In genomic region chr1:178640719-178641455, GRCm38 (mm10) we compare ENCODE assay signal across 9 mouse cellular contexts.
DNase-seq lines count a peak whose midpoint lies in the region; ATAC-seq lines count a peak whose summit lies in the region.
"Had no signal": no experiment of that assay in that cellular context is flagged by ENCODE, and none has a peak within 500 bp of the region (broad histone marks: within the 10 kb centered on the region; RNA-seq: fewer than 3 reads in every experiment).

No protein-coding gene starts in this region.

- peak overlapping the region; percentile 49; the same call in 1 of the 2 replicates for H3K27ac ChIP-seq in heart, embryonic 12.5 days (ENCODE audit: poor library complexity, severe bottlenecking)

- H3K4me3 ChIP-seq in heart, embryonic 12.5 days, result no peak overlapping the region
- H3K4me3 ChIP-seq: limb, embryonic 13.5 days had no signal

- ATAC-seq in heart, embryonic 12.5 days (ENCODE audit: insufficient number of reproducible peaks, low FRiP score), result no peak

- DNase-seq in heart, adult 8-10 months (ENCODE audit: low spot score), result no peak
- DNase-seq in cerebellum, adult 11-12 months, result peak; percentile 63
- DNase-seq in kidney, adult 11 months, result peak; percentile 7
- DNase-seq in left cerebral cortex, postnatal 14 days (ENCODE audit: low spot score in 2 of 2), result peak; percentile 47 to 62
- DNase-seq in telencephalon, adult 2 months (ENCODE audit: low read depth, low spot score), result peak; percentile 18
- DNase-seq in spleen, adult 18-20 months, result no peak
- no peak for DNase-seq in gastrocnemius, postnatal 36 days

- H3K9ac ChIP-seq in heart, embryonic 12.5 days, result no peak overlapping the region
- H3K9ac ChIP-seq: limb, embryonic 13.5 days had no signal

- H3K4me1 ChIP-seq in heart, embryonic 12.5 days (replicated peaks), result peaks cover 88% of the 10 kb centered on the region

- WGBS in heart, embryonic 12.5 days, result 37% methylated on average over 11 of the region's 11 CpGs

- no peaks in the 10 kb centered on the region for H3K36me3 ChIP-seq in heart, embryonic 12.5 days

- H3K9me3 ChIP-seq in heart, embryonic 12.5 days (replicated peaks), result no peaks in the 10 kb centered on the region
- H3K9me3 ChIP-seq: limb, embryonic 13.5 days had no signal

- H3K4me2 ChIP-seq in heart, embryonic 12.5 days, result no peak overlapping the region
- H3K4me2 ChIP-seq: limb, embryonic 13.5 days had no signal

- intact Hi-C loops in left cerebral cortex, postnatal 14 days (cut with DNase I), result no loop called here
- intact Hi-C loops in gastrocnemius, postnatal 36 days (cut with DNase I), result no loop called here

- no peaks in the 10 kb centered on the region for H3K27me3 ChIP-seq in heart, embryonic 12.5 days (replicated peaks)
- H3K27me3 ChIP-seq: limb, embryonic 13.5 days had no signal

Comparison
In these comparisons a context has a peak if more than half of its experiments do, and no peak if none do; other contexts are left out.
1. DNase-seq: peak in cerebellum, adult 11-12 months (single experiment), kidney, adult 11 months (single experiment), left cerebral cortex, postnatal 14 days (2 of 2) and telencephalon, adult 2 months (single experiment); none in heart, adult 8-10 months (single experiment), spleen, adult 18-20 months (0 of 2) and gastrocnemius, postnatal 36 days (0 of 2).